Mouse (Mus musculus): ENCODE measurements around the gene Zbtb42.

DNA sequence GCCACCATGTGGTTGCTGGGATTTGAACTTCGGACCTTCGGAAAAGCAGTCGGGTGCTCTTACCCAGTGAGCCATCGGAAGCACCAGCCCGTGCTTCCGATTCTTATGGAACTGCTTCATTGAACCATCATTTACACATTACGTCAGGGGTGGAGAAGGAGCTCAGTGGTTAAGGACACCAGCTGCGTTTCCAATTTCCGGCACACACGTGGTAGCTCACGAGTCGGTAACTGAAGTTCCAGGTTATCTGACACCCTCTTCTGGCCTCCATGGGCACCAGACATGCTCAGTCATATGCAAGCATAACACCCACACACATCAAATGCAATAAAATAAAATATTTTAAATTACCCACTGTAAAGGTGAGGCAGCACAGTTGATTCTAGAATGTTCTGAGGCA lies 48.6 kb upstream of the Zbtb42 start:
- TF ChIP-seq CTCF (IDR thresholded peaks at IDR 0.05) (no peak), EP300 (IDR thresholded peaks at IDR 0.05; ENCODE audit: insufficient read depth, low read depth, low read length) (no peak)

Measured in heart, adult 2 months (tissue).